Mouse (Mus musculus): ENCODE data around the gene Tbx20.

Tbx20 gene

DNA sequence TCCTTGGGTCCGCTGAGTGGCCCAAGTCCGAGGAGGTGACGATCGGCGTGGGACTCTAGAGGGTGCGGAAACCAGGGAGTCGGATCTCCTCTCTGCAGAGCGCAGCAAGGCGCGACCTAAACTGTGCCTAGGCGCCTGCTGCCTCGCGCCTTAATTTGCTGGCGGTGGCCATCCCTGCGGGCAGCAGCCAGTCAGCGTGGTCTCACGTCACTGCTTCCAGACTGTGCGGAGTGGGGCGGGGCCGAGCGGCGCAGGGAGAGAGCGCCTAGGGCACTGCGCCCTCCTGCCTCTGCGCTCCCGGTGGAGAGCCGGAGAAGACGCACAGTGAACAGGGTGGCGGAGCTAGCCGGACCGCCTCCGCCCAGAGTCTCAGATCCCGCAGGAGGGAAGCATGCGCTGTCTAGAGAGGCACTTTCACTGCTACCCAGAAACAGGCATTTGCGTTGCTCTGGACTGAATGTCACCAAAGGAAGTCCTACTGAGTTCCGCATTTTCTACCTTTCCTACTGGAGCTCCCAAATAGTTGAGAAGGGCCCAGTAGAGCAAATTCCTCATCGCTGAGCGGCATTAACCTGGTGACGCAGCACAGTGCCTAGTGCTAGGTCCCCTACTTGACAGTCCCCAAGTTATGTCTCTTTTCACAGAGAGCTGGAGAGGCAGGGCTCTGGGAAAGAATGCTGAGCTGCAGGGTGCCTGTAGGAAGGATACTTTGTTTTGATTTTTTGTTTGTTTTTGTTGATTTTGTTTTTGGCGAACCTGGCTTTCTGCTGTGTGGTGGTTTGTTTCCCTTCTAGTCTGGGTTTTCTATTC, at the start of gene Tbx20:
TSS of gene Tbx20 (minus strand) at position 144 of the 810 bp plus-strand sequence.
- no peak for DNase-seq (ENCODE audit: low spot score in 2 of 2)

DNA sequence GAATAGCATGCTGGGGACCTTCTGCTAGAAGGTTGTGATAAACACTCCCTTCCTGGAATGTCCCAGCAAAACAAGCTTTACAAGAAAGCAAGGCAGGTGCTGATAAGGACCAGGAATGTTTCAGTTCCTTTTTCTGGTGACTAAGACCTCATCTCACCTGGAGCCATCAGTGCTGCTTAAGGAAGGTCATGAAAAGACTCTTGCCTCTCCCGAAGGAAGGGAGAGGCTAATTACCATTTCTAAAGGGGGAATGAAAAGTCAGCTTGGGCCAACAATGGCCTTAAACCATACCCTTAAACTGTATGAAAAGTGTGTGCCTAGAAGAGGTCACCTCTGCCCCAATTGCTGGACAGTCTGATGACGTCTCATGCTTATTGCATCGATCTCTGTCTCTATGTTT, 44.4 kb upstream of the Tbx20 start:
- no peak for DNase-seq (ENCODE audit: low spot score in 2 of 2)

DNA sequence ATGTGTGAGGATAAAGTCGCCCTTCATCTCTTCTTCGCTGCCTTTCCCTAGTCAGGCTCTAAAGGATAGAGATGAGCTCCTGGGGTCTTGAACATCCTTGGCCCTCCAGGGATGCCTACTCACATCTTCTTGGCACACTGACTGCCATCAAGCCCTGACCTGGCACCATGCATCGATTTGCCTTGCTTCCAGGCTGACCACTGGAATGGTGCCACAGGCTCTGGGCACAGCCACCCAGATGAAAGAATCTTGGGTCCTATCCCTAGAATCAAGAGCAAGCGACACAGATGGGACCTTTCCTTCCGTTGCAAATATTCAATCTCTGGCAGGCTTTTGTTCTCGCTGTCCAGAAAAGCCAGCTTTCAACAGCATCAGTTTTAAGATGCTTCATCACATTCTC, 38.4 kb upstream of the Tbx20 start:
- no peak for DNase-seq (ENCODE audit: low spot score in 2 of 2)

GRCm38 (mm10) chr9:24792110-24792509, 18.0 kb upstream of the Tbx20 start:
- no peak for DNase-seq (ENCODE audit: low spot score in 2 of 2)

DNA sequence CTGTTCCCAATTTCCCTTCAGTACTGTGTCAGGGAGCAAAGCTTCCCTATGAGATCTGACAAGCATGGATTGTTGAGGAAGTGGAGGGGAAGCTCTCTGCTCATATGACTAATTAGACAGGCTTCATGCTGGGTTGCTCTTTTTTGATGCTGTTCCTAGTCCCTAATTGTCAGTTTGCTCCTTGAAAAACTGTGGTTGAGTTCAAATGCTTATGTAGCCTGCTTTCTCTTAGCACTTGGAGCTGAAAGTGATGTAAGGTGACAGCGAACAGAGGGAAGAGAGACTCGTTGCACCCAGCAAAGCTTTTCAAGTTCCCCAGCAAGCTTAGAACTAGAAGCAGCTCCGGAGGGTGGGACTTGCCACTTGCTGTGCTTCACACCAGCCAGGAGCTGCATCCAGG, 15.3 kb upstream of the Tbx20 start:
- DNase-seq (ENCODE audit: low spot score in 2 of 2): no peak

DNA sequence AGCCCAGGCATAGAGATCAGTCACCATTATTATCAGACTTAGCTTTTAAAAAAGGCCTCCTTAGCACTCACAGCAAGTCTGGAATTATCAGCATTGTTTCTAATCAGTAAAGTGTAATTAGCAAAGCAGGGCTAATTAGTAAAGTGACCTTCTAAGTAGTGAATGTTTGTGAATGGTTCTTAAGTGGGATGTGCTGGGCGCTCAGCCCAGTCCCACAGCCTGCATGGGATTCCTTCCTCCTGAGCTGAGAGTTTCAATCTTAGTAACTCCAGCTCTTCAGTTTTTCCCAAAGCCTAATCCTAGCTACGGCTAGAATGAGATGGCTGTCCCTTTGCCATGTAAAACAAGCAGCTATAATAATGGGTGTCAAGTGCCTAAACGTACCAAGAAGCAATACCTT, 8.2 kb upstream of the Tbx20 start:
- no peak for DNase-seq (ENCODE audit: low spot score in 2 of 2)

DNA sequence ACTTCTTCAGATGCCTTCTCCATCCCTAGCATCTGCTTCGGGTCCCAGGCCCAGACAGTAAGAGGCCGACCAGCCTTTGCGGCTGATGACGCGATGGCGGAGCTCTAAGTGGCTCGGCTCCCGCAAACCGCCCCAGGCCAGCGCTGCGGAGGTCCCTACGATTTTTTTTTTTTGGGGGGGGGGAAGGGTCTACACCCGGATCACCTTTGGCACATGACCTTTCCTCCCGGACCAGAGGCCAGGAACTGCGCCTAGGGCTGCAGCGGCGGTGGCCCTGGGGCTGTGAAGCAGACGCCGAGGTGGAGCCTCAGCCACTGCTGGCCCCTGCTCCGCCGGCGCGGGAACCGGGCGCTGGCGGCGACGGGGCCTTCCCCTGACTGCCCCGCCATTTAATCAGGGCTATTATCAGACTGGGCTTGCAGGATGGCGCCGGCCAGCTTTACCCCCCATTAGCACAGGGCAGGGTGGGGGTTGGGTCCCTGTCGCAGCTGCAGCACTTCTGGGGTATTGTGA, 6.9 kb upstream of the Tbx20 start:
- no peak for DNase-seq (ENCODE audit: low spot score in 2 of 2)

- no peak for DNase-seq (ENCODE audit: low spot score in 2 of 2)
These were observed 6.4 kb upstream of the Tbx20 start for GRCm38 (mm10) chr9:24780391-24780928.

DNA sequence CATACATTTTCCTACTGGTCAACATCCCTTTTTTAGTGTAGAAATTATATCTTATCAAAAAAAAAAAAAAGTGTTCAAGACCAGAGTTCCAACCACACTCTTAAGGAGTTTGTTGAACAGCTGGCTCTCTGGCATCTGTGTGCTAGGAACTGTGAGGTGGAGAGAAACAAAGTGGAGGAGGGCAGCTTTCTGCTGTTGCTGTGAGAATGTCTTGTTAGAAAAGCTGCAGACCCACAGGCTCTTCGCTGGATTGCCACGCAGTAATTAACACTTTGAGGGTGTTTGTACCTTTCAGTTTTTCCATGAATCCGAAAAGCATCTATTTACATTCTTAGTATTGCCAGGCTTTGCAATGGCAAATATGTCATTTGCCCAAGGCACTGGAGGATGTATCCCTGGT, 5.9 kb upstream of the Tbx20 start:
- no peak for DNase-seq (ENCODE audit: low spot score in 2 of 2)

GRCm38 (mm10) chr9:24778571-24778970, 4.5 kb upstream of the Tbx20 start:
- no peak for DNase-seq (ENCODE audit: low spot score in 2 of 2)

GRCm38 (mm10) chr9:24777961-24778360, 3.9 kb upstream of the Tbx20 start:
- no peak for DNase-seq (ENCODE audit: low spot score in 2 of 2)

DNA sequence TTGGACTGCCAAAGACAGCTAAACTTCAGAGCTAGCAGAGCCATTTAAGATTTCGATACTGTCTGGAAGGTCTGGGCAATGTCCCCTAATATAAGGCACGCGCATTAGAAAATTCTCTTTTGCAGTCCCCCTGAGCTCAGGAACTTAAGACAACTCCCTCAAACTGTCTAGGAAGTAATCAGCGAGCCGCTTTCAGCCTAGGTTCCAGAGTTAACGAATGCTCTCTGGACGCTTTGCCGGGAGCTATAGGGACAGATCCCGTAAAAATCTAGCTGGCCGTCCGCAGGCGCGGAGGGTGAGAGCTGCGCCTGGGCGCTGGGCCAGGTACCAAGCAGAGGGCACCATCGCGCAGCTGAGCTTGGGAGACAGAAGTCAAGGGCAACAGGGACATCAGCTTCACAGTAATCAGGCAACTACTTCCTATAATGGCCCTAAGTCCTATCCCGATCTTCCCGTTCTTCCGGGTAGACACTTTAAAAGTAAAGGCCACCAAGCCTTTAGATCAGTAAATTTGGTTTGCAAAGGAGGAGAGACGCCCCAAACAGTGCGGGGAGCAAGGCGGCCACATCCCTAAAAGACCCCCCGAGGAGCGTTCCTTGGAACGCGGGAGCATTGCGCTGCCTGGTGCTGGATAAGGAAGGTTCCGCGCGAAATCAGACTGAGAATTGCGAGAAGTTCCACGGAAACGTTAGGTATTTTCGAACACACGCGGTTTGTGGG, 3.2 kb upstream of the Tbx20 start:
- DNase-seq (ENCODE audit: low spot score in 2 of 2): no peak

DNA sequence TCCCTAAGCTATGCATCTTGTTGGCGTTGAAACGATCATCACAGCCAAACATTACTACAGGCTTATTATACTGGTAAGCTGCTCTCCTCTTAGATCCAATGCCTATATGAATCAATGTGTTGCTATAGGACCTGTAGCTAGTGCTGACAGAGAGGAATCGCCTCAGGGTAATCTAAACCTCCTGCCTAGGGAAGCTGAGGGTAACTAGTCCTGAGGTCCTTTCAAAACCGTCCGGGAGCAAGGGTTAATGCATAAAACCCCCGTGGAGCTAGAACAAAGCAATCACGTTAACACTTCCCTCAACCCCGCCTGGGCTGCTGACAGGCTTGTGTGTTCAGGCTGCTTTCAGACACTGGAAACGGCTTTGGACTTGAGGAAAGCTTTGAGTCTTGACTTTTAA, 2.4 kb upstream of the Tbx20 start:
- DNase-seq (ENCODE audit: low spot score in 2 of 2): no peak

DNA sequence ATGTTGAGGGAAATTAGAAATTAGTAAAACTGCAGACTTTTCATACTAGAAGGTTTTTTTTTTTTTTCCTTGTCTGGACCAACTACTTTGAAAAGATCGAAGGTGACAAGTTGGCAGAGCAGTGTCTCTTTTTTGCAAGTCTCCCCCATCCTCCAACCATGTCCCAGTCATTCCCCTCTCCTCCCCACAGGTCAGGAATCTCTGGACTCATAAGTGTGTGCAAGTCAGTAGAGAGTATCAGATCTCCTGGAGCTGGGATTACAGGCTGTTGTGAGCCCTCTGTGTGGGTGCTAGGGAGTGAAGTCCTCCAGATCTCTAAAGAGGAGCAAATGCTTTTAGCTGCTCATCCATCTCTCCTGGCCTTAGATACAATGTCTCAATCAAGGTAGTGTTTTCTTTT, 1.5 kb upstream of the Tbx20 start:
- DNase-seq (ENCODE audit: low spot score in 2 of 2): no peak

GRCm38 (mm10) chr9:24775001-24775400, 898 bp upstream of the Tbx20 start:
- DNase-seq (ENCODE audit: low spot score in 2 of 2): no peak

GRCm38 (mm10) chr9:24773669-24774068, 434 bp downstream of the Tbx20 start:
- DNase-seq (ENCODE audit: low spot score in 2 of 2): no peak

- no peak for DNase-seq (ENCODE audit: low spot score in 2 of 2)
These were observed 932 bp downstream of the Tbx20 start for GRCm38 (mm10) chr9:24773171-24773570.

- no peak for DNase-seq (ENCODE audit: low spot score in 2 of 2)
These were observed 1.5 kb downstream of the Tbx20 start for GRCm38 (mm10) chr9:24772431-24773120.

- DNase-seq (ENCODE audit: low spot score in 2 of 2): no peak
These were observed 2.4 kb downstream of the Tbx20 start for GRCm38 (mm10) chr9:24771713-24772112.

- DNase-seq (ENCODE audit: low spot score in 2 of 2): no peak
These were observed 3.1 kb downstream of the Tbx20 start for GRCm38 (mm10) chr9:24770941-24771405.

GRCm38 (mm10) chr9:24770149-24770940, 3.8 kb downstream of the Tbx20 start:
- DNase-seq (ENCODE audit: low spot score in 2 of 2): no peak
